13 mouse cellular contexts compared by ENCODE assay signal in the genomic region with DNA sequence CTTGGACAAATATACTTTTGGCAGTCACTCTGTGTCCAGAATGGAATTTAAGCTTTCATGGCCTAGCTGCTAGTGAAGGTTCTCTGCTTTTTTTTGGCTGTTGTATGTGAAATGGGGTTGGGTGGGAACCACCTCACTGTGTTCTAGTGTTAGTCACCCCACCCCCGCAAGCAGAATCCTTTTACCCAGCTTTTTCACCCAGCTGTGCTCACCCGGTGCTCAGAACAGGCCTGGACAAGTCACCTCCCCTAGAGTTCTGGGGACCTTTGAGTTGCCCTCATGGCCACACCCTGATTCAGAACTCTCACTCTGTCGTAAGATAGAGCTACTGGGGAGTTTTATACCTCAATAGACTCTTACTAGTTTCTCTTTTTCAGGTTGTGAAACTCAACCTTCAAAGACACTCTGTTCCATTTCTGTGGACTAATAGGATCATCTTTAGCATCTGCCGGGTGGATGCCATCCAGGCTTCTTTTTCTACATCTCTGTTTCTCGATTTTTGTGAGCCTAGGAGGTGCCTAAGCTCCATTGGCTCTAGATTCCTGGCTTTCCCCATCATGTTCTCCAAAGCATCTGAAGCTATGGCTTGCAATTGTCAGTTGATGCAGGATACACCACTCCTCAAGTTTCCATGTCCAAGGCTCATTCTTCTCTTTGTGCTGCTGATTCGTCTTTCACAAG. TPM values are rescaled to one million over a fixed set of nuclear protein-coding genes. Genes with fewer than 3 reads are reported as not detected.
DNase-seq lines count a peak whose midpoint lies in the region; ATAC-seq lines count a peak whose summit lies in the region.
"Had no signal": no experiment of that assay in that cellular context is flagged by ENCODE, and none has a peak within 500 bp of the region (broad histone marks: within the 10 kb centered on the region; RNA-seq: fewer than 3 reads in every experiment).

No protein-coding gene starts in this region.

- H3K9ac ChIP-seq in heart, embryonic 11.5 days (ENCODE audit: low read depth, low read length): no peak overlapping the region
- H3K9ac ChIP-seq in intestine, embryonic 16.5 days (ENCODE audit: low read depth, low read length): no peak overlapping the region
- H3K9ac ChIP-seq: embryonic facial prominence, embryonic 12.5 days; midbrain, embryonic 12.5 days had no signal

- no peak overlapping the region for H3K4me3 ChIP-seq in heart, embryonic 11.5 days (ENCODE audit: low read depth, low read length)
- H3K4me3 ChIP-seq in intestine, embryonic 16.5 days (ENCODE audit: low read length): no peak overlapping the region
- H3K4me3 ChIP-seq: embryonic facial prominence, embryonic 12.5 days; midbrain, embryonic 12.5 days had no signal

- DNase-seq in heart, adult 9 months (ENCODE audit: low spot score in 2 of 2): peak; percentile 24 to 43
- peak; percentile 34 for DNase-seq in 416B (ENCODE audit: low read depth)
- peak; percentile 43 for DNase-seq in NIH3T3 (ENCODE audit: low read depth)
- no peak for DNase-seq in testis, postnatal 10 days (ENCODE audit: low spot score)
- DNase-seq in left cerebral cortex, adult 18-20 months (ENCODE audit: low spot score in 2 of 2): no peak
- DNase-seq in gastrocnemius, adult 8-10 months (ENCODE audit: low spot score in 2 of 2): no peak
- DNase-seq: adrenal gland, adult 8-10 months; cerebellum, adult 8-10 months; kidney, adult 2 months had no signal

- no peak for ATAC-seq in heart, embryonic 11.5 days (replicated peaks; ENCODE audit: insufficient number of reproducible peaks, low FRiP score, low TSS enrichment)
- ATAC-seq in intestine, embryonic 16.5 days: peak; percentile 90

- H3K4me1 ChIP-seq in heart, embryonic 11.5 days (ENCODE audit: control insufficient read depth, insufficient read depth, low read length): no peaks in the 10 kb centered on the region
- no peaks in the 10 kb centered on the region for H3K4me1 ChIP-seq in intestine, embryonic 16.5 days (ENCODE audit: control insufficient read depth, insufficient read depth, low read length)
- H3K4me1 ChIP-seq: embryonic facial prominence, embryonic 12.5 days; midbrain, embryonic 12.5 days had no signal

- H3K4me2 ChIP-seq in heart, embryonic 11.5 days: no peak overlapping the region
- no peak overlapping the region for H3K4me2 ChIP-seq in intestine, embryonic 16.5 days (ENCODE audit: low read depth, low read length)
- H3K4me2 ChIP-seq: embryonic facial prominence, embryonic 12.5 days; midbrain, embryonic 12.5 days had no signal

- H3K27ac ChIP-seq in heart, embryonic 11.5 days (ENCODE audit: low read depth, low read length): no peak overlapping the region
- no peak overlapping the region for H3K27ac ChIP-seq in intestine, embryonic 16.5 days (ENCODE audit: low read length)
- H3K27ac ChIP-seq: embryonic facial prominence, embryonic 12.5 days; midbrain, embryonic 12.5 days had no signal

- H3K36me3 ChIP-seq in heart, embryonic 11.5 days (ENCODE audit: control insufficient read depth, insufficient read depth, low read length): no peaks in the 10 kb centered on the region
- no peaks in the 10 kb centered on the region for H3K36me3 ChIP-seq in intestine, embryonic 16.5 days (ENCODE audit: control insufficient read depth, insufficient read depth, low read length)
- H3K36me3 ChIP-seq: embryonic facial prominence, embryonic 12.5 days; midbrain, embryonic 12.5 days had no signal

- 61% methylated on average over 6 of the region's 6 CpGs for WGBS in heart, embryonic 11.5 days (ENCODE audit: insufficient replicate concordance)
- WGBS in intestine, embryonic 16.5 days: 65% methylated on average over 6 of the region's 6 CpGs

- H3K9me3 ChIP-seq in heart, embryonic 11.5 days (replicated peaks; ENCODE audit: control insufficient read depth, low read length): no peaks in the 10 kb centered on the region
- H3K9me3 ChIP-seq in intestine, embryonic 16.5 days (ENCODE audit: control insufficient read depth, low read length): no peaks in the 10 kb centered on the region
- H3K9me3 ChIP-seq: embryonic facial prominence, embryonic 12.5 days; midbrain, embryonic 12.5 days had no signal

- H3K27me3 ChIP-seq in heart, embryonic 11.5 days (ENCODE audit: control insufficient read depth, insufficient read depth, low read length): no peaks in the 10 kb centered on the region
- H3K27me3 ChIP-seq in intestine, embryonic 16.5 days (replicated peaks; ENCODE audit: control insufficient read depth, insufficient read depth, low read length): no peaks in the 10 kb centered on the region
- H3K27me3 ChIP-seq: embryonic facial prominence, embryonic 12.5 days; midbrain, embryonic 12.5 days had no signal

RNA-seq across cellular contexts. Expression of gene Cd80, which starts 3.4 kb away (rescaled TPM):
- 0.66 and 0.80 TPM in 2 replicates for polyA plus RNA-seq in heart, embryonic 11.5 days (2014; fragmentation: Nextera tagmentation; extraction: Ambion mirVana)
- 0.18 and 0.27 TPM in 2 replicates for polyA plus RNA-seq in intestine, embryonic 16.5 days (2015; fragmentation: Nextera tagmentation; extraction: Ambion mirVana)
- total RNA-seq in left cerebral cortex, adult 18-20 months (2021): under 1 TPM; 0.30 to 0.65 TPM
- under 1 TPM in 2 of 4 experiments, not detected in 2; 0.12 to 0.22 TPM for total RNA-seq in gastrocnemius, adult 8-10 months (2022)

RNA-seq across cellular contexts. Expression of gene Adprh, which starts 6.2 kb away (rescaled TPM):
- polyA plus RNA-seq in heart, embryonic 11.5 days (2014; fragmentation: Nextera tagmentation; extraction: Ambion mirVana): 99.7 and 101 TPM in 2 replicates
- 85.1 and 88.9 TPM in 2 replicates for polyA plus RNA-seq in intestine, embryonic 16.5 days (2015; fragmentation: Nextera tagmentation; extraction: Ambion mirVana)
- 10 to 100 TPM; 61.6 to 63.2 TPM for total RNA-seq in left cerebral cortex, adult 18-20 months (2021)
- 10 to 100 TPM; 17.3 to 17.5 (median 17.4) TPM for total RNA-seq in gastrocnemius, adult 8-10 months (2022)

RNA-seq across cellular contexts. Expression of gene Pla1a, which starts 25.8 kb away (rescaled TPM):
- polyA plus RNA-seq in heart, embryonic 11.5 days (2014; fragmentation: Nextera tagmentation; extraction: Ambion mirVana): 0.25 and 0.43 TPM in 2 replicates
- polyA plus RNA-seq in intestine, embryonic 16.5 days (2015; fragmentation: Nextera tagmentation; extraction: Ambion mirVana): 1.3 and 1.9 TPM in 2 replicates
- total RNA-seq in left cerebral cortex, adult 18-20 months (2021): 1 to 10 TPM in 1 of 2 experiments, under 1 TPM in 1; 0.94 to 1.0 TPM
- total RNA-seq in gastrocnemius, adult 8-10 months (2022): 1 to 10 TPM; 2.5 to 4.7 (median 3.6) TPM

Comparison
In these comparisons a context has a peak if more than half of its experiments do, and no peak if none do; other contexts are left out.
1. DNase-seq: peak in heart, adult 9 months (2 of 2), 416B (single experiment) and NIH3T3 (single experiment); none in testis, postnatal 10 days (single experiment), left cerebral cortex, adult 18-20 months (0 of 2) and gastrocnemius, adult 8-10 months (0 of 2).